ENCODE assay signal across 8 mouse cellular contexts in genomic region chr1:190979100-190979563, GRCm38 (mm10). TPM values are rescaled to one million over a fixed set of nuclear protein-coding genes. Genes with fewer than 3 reads are reported as not detected.
DNase-seq lines count a peak whose midpoint lies in the region; ATAC-seq and TF ChIP-seq lines count a peak whose summit lies in the region.

Gene Vash2 (minus strand): TSS chr1:190979296.

- no peaks in the 10 kb centered on the region for H3K9me3 ChIP-seq in liver, postnatal 0 days (ENCODE audit: low read length)
- no peaks in the 10 kb centered on the region for H3K9me3 ChIP-seq in neural tube, embryonic 14.5 days (ENCODE audit: control insufficient read depth, low read length)

- H3K4me3 ChIP-seq in liver, postnatal 0 days (ENCODE audit: low read depth, low read length): peak within 1 kb of the TSS; percentile 48
- peak within 1 kb of the TSS; percentile 82 for H3K4me3 ChIP-seq in neural tube, embryonic 14.5 days (ENCODE audit: low read depth, low read length)

- no peak for TF ChIP-seq EP300 in liver, postnatal 0 days (IDR thresholded peaks at IDR 0.05; ENCODE audit: low read depth)

- peak within 1 kb of the TSS; percentile 81 for H3K4me2 ChIP-seq in liver, postnatal 0 days (ENCODE audit: low read depth, low read length)
- H3K4me2 ChIP-seq in neural tube, embryonic 14.5 days (ENCODE audit: low read depth, low read length): peak within 1 kb of the TSS; percentile 93

- H3K9ac ChIP-seq in liver, postnatal 0 days (replicated peaks): peak within 1 kb of the TSS; percentile 38
- peak within 1 kb of the TSS; percentile 97 for H3K9ac ChIP-seq in neural tube, embryonic 14.5 days (replicated peaks; ENCODE audit: low read depth, low read length)

- ATAC-seq in liver, postnatal 0 days: peak; percentile 82
- ATAC-seq in neural tube, embryonic 14.5 days (ENCODE audit: low read depth): peak; percentile 98

- DNase-seq in Muller cell, postnatal 12 days (ENCODE audit: inconsistent ontology term): peak; percentile 97
- DNase-seq in cerebellum, adult 18-20 months: peak; percentile 54 to 56
- DNase-seq in forelimb bud, embryonic 11.5 days (ENCODE audit: low read depth, low spot score): peak; percentile 92
- peak; percentile 73 to 76 for DNase-seq in heart, postnatal 36 days
- DNase-seq in layer of hippocampus, adult 18-20 months (ENCODE audit: low spot score in 2 of 2): peak; percentile 40 to 61
- DNase-seq in liver, postnatal 0 days: peak; percentile 64
- DNase-seq in thymus, postnatal 36 days: peak; percentile 9 to 22

- 1% methylated on average over 37 of the region's 38 CpGs for WGBS in liver, postnatal 0 days (ENCODE audit: insufficient replicate concordance)
- WGBS in neural tube, embryonic 14.5 days: under 1% methylated on average over 32 of the region's 38 CpGs

- no peaks in the 10 kb centered on the region for H3K36me3 ChIP-seq in liver, postnatal 0 days (replicated peaks; ENCODE audit: insufficient read depth, low read length)
- H3K36me3 ChIP-seq in neural tube, embryonic 14.5 days (ENCODE audit: control insufficient read depth, insufficient read depth, low read length): peaks cover 8% of the 10 kb centered on the region; the same call in 1 of the 2 replicates

- peaks cover 13% of the 10 kb centered on the region for H3K4me1 ChIP-seq in liver, postnatal 0 days (ENCODE audit: insufficient read depth)
- H3K4me1 ChIP-seq in neural tube, embryonic 14.5 days (ENCODE audit: control insufficient read depth, insufficient read depth, low read length): peaks cover 19% of the 10 kb centered on the region

- peaks cover 39% of the 10 kb centered on the region for H3K27me3 ChIP-seq in liver, postnatal 0 days (ENCODE audit: insufficient read depth, low read length)
- no peaks in the 10 kb centered on the region; the same call in 1 of the 2 replicates for H3K27me3 ChIP-seq in neural tube, embryonic 14.5 days (ENCODE audit: control insufficient read depth, insufficient read depth, low read length)

- intact Hi-C loops in heart, postnatal 36 days (cut with DNase I): no loop called here

- no peak for TF ChIP-seq CTCF in liver, postnatal 0 days (IDR thresholded peaks at IDR 0.05; ENCODE audit: low read depth)

- no peak within 1 kb of the TSS for H3K27ac ChIP-seq in liver, postnatal 0 days (ENCODE audit: low read depth)
- peak within 1 kb of the TSS; percentile 95 for H3K27ac ChIP-seq in neural tube, embryonic 14.5 days (ENCODE audit: low read depth, low read length)

RNA-seq across cellular contexts. Expression of gene Vash2, which starts in this region (rescaled TPM):
- under 1 TPM; 0.35 to 0.56 TPM for total RNA-seq in heart, postnatal 36 days (2021)
- total RNA-seq in layer of hippocampus, adult 18-20 months (2021): 1 to 10 TPM; 1.4 to 1.5 TPM
- polyA plus RNA-seq in liver, postnatal 0 days (2015; fragmentation: Nextera tagmentation; extraction: Ambion mirVana): 0.27 and 0.31 TPM in 2 replicates
- polyA plus RNA-seq in neural tube, embryonic 14.5 days (2014; fragmentation: Nextera tagmentation; extraction: Ambion mirVana): 118 and 125 TPM in 2 replicates

Comparison
In these comparisons a context has a peak if more than half of its experiments do, and no peak if none do; other contexts are left out.
1. RNA of gene Vash2 (polyA plus RNA-seq): 118 to 125 TPM in neural tube, embryonic 14.5 days; 0.27 to 0.31 TPM in liver, postnatal 0 days; every median in the first group is over 10 times any median in the second.
2. Peak in DNase-seq in heart, postnatal 36 days; RNA of the gene not detected or under 1 TPM.
3. Peak in DNase-seq, ATAC-seq, H3K4me3 ChIP-seq, H3K9ac ChIP-seq and H3K4me2 ChIP-seq in liver, postnatal 0 days; RNA of the gene not detected or under 1 TPM.
4. DNase-seq: peak in every context shown above with its lines; median percentile 97 in Muller cell, postnatal 12 days; 92 in forelimb bud, embryonic 11.5 days; 74 in heart, postnatal 36 days; 64 in liver, postnatal 0 days; 55 in cerebellum, adult 18-20 months; 50 in layer of hippocampus, adult 18-20 months; 16 in thymus, postnatal 36 days.